Mouse (Mus musculus) cerebellum, adult 9-11 months (tissue): ENCODE data around the gene Gm10681.
"Not testable (repeated sequence)": the region's sequence is repeated elsewhere in the genome, so short reads cannot be mapped to it uniquely, and the experiment has no call there.

Experiments
- DNase-seq: peaks from one replicate; pipeline ENCODE4 v3.0.0; 2022

The Gm10681 gene

GRCm38 (mm10) chr3:98588707-98589106 lies at the start of gene Gm10681:
Gm10681 (minus strand) TSS chr3:98588807.
- no peak for DNase-seq

DNA sequence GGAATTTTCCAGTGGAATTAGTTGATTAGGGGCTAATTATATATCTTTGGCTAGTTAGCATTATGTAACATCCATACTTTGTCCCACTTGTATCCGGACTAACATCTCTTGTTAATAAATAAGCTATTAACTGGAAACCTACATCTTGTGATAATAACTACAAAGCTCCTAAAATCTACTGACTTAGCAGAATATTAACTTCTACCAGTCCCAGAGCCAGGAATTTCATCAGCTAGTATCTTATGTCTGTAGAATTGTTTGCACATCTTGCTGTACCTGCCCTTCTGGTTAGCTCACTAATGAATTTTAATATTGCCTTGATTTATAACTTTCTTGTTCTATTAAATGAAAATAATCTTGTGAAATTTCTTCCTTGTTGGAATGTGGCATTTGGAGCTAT lies 46.5 kb upstream of the Gm10681 start:
- DNase-seq = no peak

GRCm38 (mm10) chr3:98630152-98630551 lies 41.5 kb upstream of the Gm10681 start, which contains the start of gene Hsd3b5:
Hsd3b5 (minus strand) TSS chr3:98630252.
- no peak for DNase-seq

GRCm38 (mm10) chr3:98629633-98630032 lies 41.0 kb upstream of the Gm10681 start:
- no peak for DNase-seq

DNA sequence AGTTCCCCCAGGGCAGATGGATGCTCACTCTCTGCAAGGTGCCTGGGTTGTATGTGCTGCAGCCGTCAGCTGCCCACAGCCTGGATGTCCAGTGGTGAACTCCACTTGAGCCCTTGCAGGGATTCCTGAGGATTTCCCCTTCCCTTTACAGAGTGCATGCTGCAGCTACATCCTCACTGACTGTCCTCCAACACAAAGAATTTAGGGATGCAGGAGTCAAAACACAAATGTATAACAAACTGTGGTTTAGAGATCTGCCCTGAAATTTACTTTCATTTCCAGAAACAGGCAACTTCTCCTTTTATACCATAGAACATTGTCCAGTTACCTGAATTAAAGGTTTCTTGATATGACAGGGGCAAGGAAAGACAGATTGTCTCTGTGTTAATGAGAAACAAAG lies 28.2 kb upstream of the Gm10681 start:
- not testable (repeated sequence) for DNase-seq

- DNase-seq = not testable (repeated sequence)
Measured at GRCm38 (mm10) chr3:98616244-98616643, 27.6 kb upstream of the Gm10681 start.

- DNase-seq = not testable (repeated sequence)
Measured at GRCm38 (mm10) chr3:98614406-98614927, 25.9 kb upstream of the Gm10681 start.

DNA sequence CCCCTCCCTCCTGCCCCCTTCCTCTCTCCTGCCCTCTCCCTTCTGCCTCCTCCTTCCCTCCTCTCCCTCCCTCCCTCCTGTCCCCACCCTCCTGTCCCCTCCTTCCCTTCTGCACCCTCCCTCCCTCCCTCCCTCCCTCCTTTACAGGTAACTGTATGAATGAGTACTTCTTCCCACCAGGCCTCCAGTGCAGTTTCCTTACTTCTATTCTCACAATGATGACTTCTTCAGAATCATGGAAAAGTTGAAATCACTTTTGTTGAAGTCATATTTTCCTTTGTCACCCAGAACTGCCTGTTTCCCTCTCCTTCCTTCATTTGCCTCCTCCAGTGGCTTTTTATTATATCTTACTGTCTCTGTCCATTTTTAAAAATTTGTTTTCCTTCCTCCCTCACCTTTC lies 25.4 kb upstream of the Gm10681 start:
- DNase-seq = no peak

DNA sequence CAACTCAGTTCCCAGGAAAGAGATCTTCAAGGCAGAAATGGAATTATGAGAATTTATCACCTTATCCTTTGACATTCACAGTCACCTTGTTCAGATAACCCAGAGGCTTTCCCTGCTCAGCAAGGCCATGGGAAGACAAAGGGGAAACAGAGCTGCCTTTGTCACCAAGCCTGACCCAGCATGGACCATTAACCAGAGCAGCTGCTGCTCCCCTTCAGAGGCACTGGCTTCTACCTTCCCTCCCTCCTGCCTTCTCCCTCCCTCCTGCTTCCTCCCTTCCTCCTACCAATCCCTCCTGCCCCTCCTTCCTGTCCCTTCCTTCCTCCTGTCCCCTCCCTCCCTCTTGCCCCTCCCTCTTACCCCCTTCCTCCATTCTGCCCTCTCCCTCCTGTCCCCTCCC lies 24.9 kb upstream of the Gm10681 start:
- DNase-seq = not testable (repeated sequence)

GRCm38 (mm10) chr3:98587721-98588120 lies 886 bp downstream of the Gm10681 start:
- DNase-seq = no peak

- DNase-seq = not testable (repeated sequence)
Measured at GRCm38 (mm10) chr3:98582622-98583021, 6.0 kb downstream of the Gm10681 start.

GRCm38 (mm10) chr3:98582202-98582601 lies 6.4 kb downstream of the Gm10681 start:
- DNase-seq = not testable (repeated sequence)

- not testable (repeated sequence) for DNase-seq
Measured at GRCm38 (mm10) chr3:98581024-98581423, 7.6 kb downstream of the Gm10681 start.

- DNase-seq = not testable (repeated sequence)
Measured at GRCm38 (mm10) chr3:98567717-98568116, 20.9 kb downstream of the Gm10681 start.

DNA sequence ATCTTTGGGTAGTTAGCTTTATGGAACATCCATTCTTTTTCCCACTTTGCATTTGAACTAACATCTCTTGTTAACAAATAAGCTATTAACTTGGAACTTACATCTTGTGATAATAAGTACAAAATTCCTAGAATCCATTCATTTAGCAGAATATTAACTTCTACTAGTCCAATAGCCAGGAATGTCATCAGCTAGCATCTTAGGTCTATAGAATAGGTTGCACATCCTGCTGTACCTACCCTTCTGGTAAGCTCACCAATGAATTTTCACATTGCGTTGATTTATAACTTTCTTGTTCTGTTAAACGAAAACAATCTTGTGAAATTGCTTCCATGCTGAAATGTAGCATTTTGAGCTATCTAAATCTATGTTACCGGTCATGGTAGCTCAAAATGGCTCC lies 23.7 kb downstream of the Gm10681 start:
- DNase-seq = not testable (repeated sequence)

DNA sequence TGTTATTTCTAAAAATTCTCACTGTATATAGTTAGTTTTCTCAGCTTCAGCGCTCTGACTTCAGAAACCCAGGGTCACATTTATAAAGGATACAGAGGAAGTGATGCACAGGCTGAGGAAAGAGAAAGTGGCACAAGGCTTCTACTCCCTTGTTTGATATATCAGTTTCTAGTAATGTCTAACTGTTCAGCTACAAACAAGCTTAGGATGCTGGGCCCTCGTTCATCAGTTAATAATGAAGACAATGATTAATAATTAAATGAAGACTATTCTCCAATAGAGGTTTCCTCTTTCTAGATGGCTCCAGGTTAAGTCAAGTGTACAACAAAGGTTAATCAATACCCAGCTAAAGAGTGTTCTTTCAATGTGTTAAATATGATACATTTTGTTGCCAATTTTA lies 24.8 kb downstream of the Gm10681 start:
- DNase-seq = not testable (repeated sequence)

DNA sequence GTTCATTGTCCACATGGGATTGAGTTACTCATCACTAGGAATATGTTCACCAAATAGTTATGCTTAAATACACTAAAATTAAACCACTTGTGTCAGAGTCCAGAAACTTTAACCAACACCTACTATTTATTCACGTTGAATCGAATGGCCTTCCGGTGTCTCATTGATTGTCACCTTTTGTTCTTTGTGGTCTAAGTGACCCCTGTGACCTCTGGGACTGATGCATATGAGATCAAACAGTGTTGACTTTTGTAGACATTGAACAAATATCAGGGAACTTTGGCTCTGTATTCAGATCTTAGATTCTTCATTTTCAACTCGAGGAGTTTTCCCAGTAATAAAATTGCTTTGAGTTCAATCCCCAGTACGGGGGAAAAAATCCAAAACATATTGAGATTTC lies 27.9 kb downstream of the Gm10681 start:
- not testable (repeated sequence) for DNase-seq

DNA sequence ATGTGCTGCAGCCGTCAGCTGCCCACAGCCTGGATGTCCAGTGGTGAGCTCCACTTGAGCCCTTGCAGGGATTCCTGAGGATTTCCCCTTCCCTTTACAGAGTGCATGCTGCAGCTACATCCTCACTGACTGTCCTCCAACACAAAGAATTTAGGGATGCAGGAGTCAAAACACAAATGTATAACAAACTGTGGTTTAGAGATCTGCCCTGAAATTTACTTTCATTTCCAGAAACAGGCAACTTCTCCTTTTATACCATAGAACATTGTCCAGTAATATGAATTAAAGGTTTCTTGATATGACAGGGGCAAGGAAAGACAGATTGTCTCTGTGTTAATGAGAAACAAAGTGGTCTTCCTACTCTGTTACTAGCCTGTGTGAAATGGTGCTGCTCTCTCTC lies 37.8 kb downstream of the Gm10681 start:
- not testable (repeated sequence) for DNase-seq

GRCm38 (mm10) chr3:98550215-98550614 lies 38.4 kb downstream of the Gm10681 start:
- DNase-seq = not testable (repeated sequence)

DNA sequence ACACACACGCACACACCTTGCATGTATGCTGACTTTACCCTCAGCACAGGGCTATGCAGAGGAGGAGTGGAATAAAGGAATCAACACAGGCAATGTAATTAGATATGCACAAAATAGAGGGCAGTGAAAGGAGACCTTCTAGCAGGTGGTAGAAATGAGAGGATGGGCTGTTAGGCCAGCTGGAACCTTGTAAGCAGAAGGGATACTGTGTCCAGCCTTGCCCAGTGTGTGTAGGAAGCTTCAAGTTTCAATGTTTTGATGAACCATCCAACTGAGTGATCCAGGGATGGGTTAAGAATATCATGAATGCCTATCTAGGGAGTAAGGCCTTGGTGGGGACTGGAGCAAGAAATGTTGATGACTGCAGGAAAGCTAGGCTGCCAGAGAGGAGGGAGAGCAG lies 40.1 kb downstream of the Gm10681 start:
- DNase-seq = not testable (repeated sequence)

GRCm38 (mm10) chr3:98547641-98548040 lies 41.0 kb downstream of the Gm10681 start:
- DNase-seq = not testable (repeated sequence)

DNA sequence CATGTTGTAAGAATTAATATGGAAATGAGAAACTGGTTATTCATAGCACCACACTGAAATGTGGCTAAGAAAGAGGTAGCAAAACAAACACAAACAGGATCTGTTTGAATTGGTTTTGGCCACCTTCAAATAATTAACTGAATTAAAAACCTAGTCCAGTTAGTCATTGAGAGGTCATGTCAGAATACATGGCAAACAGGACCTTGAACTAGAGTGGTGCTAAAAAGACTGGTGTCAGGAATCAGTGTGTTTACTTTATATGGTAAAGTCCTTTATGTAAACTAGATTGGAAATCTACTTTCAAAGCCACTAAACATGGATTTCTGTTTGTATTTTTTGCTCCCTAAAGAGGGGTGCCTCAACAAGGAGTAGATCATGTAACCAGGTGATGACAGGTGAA lies 63.6 kb downstream of the Gm10681 start:
- not testable (repeated sequence) for DNase-seq

GRCm38 (mm10) chr3:98524552-98524951 lies 64.1 kb downstream of the Gm10681 start:
- not testable (repeated sequence) for DNase-seq

DNA sequence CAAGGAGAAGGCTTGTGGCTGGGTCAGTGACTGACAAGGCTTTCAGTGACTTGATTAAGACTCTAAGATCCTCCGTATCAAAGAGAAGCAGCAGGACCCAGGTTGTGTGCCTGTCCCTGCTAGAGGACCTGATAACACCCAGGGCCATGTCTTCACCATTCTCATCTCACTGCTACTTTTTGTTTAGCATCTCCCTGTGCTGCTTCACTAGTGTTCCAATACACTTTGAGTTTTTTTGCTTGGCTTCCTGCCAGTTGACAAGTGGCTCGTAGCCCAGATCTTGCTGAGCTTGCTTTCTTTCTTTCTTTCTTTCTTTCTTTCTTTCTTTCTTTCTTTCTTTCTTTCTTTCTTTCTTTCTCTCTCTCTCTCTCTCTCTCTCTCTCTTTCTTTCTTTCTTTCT lies 65.8 kb downstream of the Gm10681 start:
- not testable (repeated sequence) for DNase-seq

DNA sequence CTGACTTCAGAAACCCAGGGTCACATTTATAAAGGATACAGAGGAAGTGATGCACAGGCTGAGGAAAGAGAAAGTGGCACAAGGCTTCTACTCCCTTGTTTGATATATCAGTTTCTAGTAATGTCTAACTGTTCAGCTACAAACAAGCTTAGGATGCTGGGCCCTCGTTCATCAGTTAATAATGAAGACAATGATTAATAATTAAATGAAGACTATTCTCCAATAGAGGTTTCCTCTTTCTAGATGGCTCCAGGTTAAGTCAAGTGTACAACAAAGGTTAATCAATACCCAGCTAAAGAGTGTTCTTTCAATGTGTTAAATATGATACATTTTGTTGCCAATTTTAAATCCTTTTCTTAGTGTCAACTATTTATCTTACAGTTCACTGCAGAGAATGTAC lies 78.2 kb downstream of the Gm10681 start, which contains the start of gene Hsd3b4:
TSS of gene Hsd3b4 (minus strand) at position 101 of the 400 bp plus-strand sequence.
- DNase-seq = not testable (repeated sequence)
